Comparison of ENCODE assay signal across 8 mouse cellular contexts in genomic region chr2:180256296-180257000, GRCm38 (mm10). TPM values are rescaled to one million over a fixed set of nuclear protein-coding genes. Genes with fewer than 3 reads are reported as not detected.
DNase-seq lines count a peak whose midpoint lies in the region; ATAC-seq and TF ChIP-seq lines count a peak whose summit lies in the region.

No protein-coding gene starts in this region.

- H3K4me1 ChIP-seq in bone marrow macrophage, adult 2 months (ENCODE audit: control insufficient read depth, insufficient read depth, low read length) = peaks cover 5% of the 10 kb centered on the region
- H3K4me1 ChIP-seq in hindbrain, embryonic 12.5 days = peaks cover 17% of the 10 kb centered on the region
- peaks cover 13% of the 10 kb centered on the region for H3K4me1 ChIP-seq in midbrain, embryonic 11.5 days (ENCODE audit: control insufficient read depth, insufficient read depth, low read length)

- H3K27me3 ChIP-seq in hindbrain, embryonic 12.5 days = no peaks in the 10 kb centered on the region
- no peaks in the 10 kb centered on the region for H3K27me3 ChIP-seq in midbrain, embryonic 11.5 days (ENCODE audit: control insufficient read depth, insufficient read depth, low read length)

- TF ChIP-seq CTCF in left cerebral cortex, adult 2 months (IDR thresholded peaks at IDR 0.05) = no peak
- no peak for TF ChIP-seq CTCF in bone marrow macrophage, adult 2 months (IDR thresholded peaks at IDR 0.05; ENCODE audit: low read depth, low read length)

- peak overlapping the region; percentile 84 for H3K9ac ChIP-seq in hindbrain, embryonic 12.5 days
- H3K9ac ChIP-seq in midbrain, embryonic 11.5 days (ENCODE audit: low read length) = peak overlapping the region; percentile 85

- H3K36me3 ChIP-seq in hindbrain, embryonic 12.5 days = peaks cover 31% of the 10 kb centered on the region
- H3K36me3 ChIP-seq in midbrain, embryonic 11.5 days (ENCODE audit: control insufficient read depth, insufficient read depth, low read length) = no peaks in the 10 kb centered on the region

- no peak for DNase-seq in left cerebral cortex, adult 2 months (ENCODE audit: extremely low spot score in 1 of 2, low spot score in 2 of 2)
- DNase-seq in left cerebral cortex, postnatal 14 days (ENCODE audit: low spot score in 2 of 2) = no peak
- peak; percentile 97 for DNase-seq in midbrain, embryonic 11.5 days (ENCODE audit: low spot score, missing footprints)
- no peak for DNase-seq in Muller cell, postnatal 12 days (ENCODE audit: inconsistent ontology term)
- no peak for DNase-seq in cerebellum, adult 18-20 months
- no peak for DNase-seq in thymus, adult 18-20 months

- peak overlapping the region; percentile 86 for H3K27ac ChIP-seq in left cerebral cortex, adult 2 months
- peak overlapping the region; percentile 56 for H3K27ac ChIP-seq in bone marrow macrophage, adult 2 months (ENCODE audit: insufficient read depth, low read depth, low read length)
- H3K27ac ChIP-seq in hindbrain, embryonic 12.5 days = peak overlapping the region; percentile 92
- H3K27ac ChIP-seq in midbrain, embryonic 11.5 days (ENCODE audit: low read depth, low read length) = peak overlapping the region; percentile 91

- no peaks in the 10 kb centered on the region for H3K9me3 ChIP-seq in hindbrain, embryonic 12.5 days (replicated peaks)
- H3K9me3 ChIP-seq in midbrain, embryonic 11.5 days (ENCODE audit: control insufficient read depth, low read length) = no peaks in the 10 kb centered on the region

- no peak for TF ChIP-seq POLR2A in bone marrow macrophage, adult 2 months (IDR thresholded peaks at IDR 0.05; ENCODE audit: borderline replicate concordance, low read depth, low read length)

- H3K4me2 ChIP-seq in hindbrain, embryonic 12.5 days (replicated peaks) = peak overlapping the region; percentile 79
- peak overlapping the region; percentile 82 for H3K4me2 ChIP-seq in midbrain, embryonic 11.5 days

- peak; percentile 73 for ATAC-seq in hindbrain, embryonic 12.5 days (ENCODE audit: low FRiP score)
- peak; percentile 75 for ATAC-seq in midbrain, embryonic 11.5 days (ENCODE audit: low FRiP score)

- H3K4me3 ChIP-seq in left cerebral cortex, adult 2 months = peak overlapping the region; percentile 94
- H3K4me3 ChIP-seq in bone marrow macrophage, adult 2 months (ENCODE audit: insufficient read depth, low read length) = peak overlapping the region; percentile 61
- peak overlapping the region; percentile 87 for H3K4me3 ChIP-seq in hindbrain, embryonic 12.5 days
- peak overlapping the region; percentile 77 for H3K4me3 ChIP-seq in midbrain, embryonic 11.5 days (ENCODE audit: low read depth, low read length)

- WGBS in hindbrain, embryonic 12.5 days = 23% methylated on average over 26 of the region's 26 CpGs
- WGBS in midbrain, embryonic 11.5 days = 24% methylated on average over 26 of the region's 26 CpGs

- intact Hi-C loops in left cerebral cortex, adult 2 months (cut with DNase I) = no loop called here
- intact Hi-C loops in left cerebral cortex, postnatal 14 days (cut with DNase I) = loop anchor here (10.0 kb wide), 1 partner anchor 182 kb away; the partner anchor contains the start of gene Mtg2

RNA-seq across cellular contexts. Expression of gene Rps21, which starts 0.7 kb away (rescaled TPM):
- 100 to 1,000 TPM; 682 to 702 TPM for total RNA-seq in left cerebral cortex, adult 2 months (2021)
- 100 to 1,000 TPM; 565 to 568 TPM for total RNA-seq in left cerebral cortex, postnatal 14 days (2021)
- 1,564 and 1,592 TPM in 2 replicates for polyA plus RNA-seq in bone marrow macrophage, adult 2 months (2012; ENCODE audit: insufficient read depth, insufficient read length, missing spikeins)
- 393 and 423 TPM in 2 replicates for polyA plus RNA-seq in hindbrain, embryonic 12.5 days (2016; fragmentation: Nextera tagmentation; extraction: Ambion mirVana)
- 443 and 494 TPM in 2 replicates for polyA plus RNA-seq in midbrain, embryonic 11.5 days (2014; fragmentation: Nextera tagmentation; extraction: Ambion mirVana)

RNA-seq across cellular contexts. Expression of gene Cables2, which starts 16.8 kb away (rescaled TPM):
- 10 to 100 TPM; 26.0 to 29.0 TPM for total RNA-seq in left cerebral cortex, adult 2 months (2021)
- 10 to 100 TPM; 30.4 to 34.6 TPM for total RNA-seq in left cerebral cortex, postnatal 14 days (2021)
- 10.3 and 11.1 TPM in 2 replicates for polyA plus RNA-seq in bone marrow macrophage, adult 2 months (2012; ENCODE audit: insufficient read depth, insufficient read length, missing spikeins)
- polyA plus RNA-seq in hindbrain, embryonic 12.5 days (2016; fragmentation: Nextera tagmentation; extraction: Ambion mirVana) = 29.4 and 29.5 TPM in 2 replicates
- 13.3 and 14.4 TPM in 2 replicates for polyA plus RNA-seq in midbrain, embryonic 11.5 days (2014; fragmentation: Nextera tagmentation; extraction: Ambion mirVana)

RNA-seq across cellular contexts. Expression of gene Lama5, which starts 30.8 kb away (rescaled TPM):
- 10 to 100 TPM in 1 of 2 experiments, 1 to 10 TPM in 1; 9.5 to 11.2 TPM for total RNA-seq in left cerebral cortex, adult 2 months (2021)
- total RNA-seq in left cerebral cortex, postnatal 14 days (2021) = 1 to 10 TPM; 8.0 to 9.7 TPM
- 0.12 and 0.45 TPM in 2 replicates for polyA plus RNA-seq in bone marrow macrophage, adult 2 months (2012; ENCODE audit: insufficient read depth, insufficient read length, missing spikeins)
- 5.8 and 8.7 TPM in 2 replicates for polyA plus RNA-seq in hindbrain, embryonic 12.5 days (2016; fragmentation: Nextera tagmentation; extraction: Ambion mirVana)
- 3.8 and 3.9 TPM in 2 replicates for polyA plus RNA-seq in midbrain, embryonic 11.5 days (2014; fragmentation: Nextera tagmentation; extraction: Ambion mirVana)

RNA-seq across cellular contexts. Expression of gene Rbbp8nl, which starts 33.2 kb away (rescaled TPM):
- total RNA-seq in left cerebral cortex, adult 2 months (2021) = not detected
- total RNA-seq in left cerebral cortex, postnatal 14 days (2021) = not detected
- not detected in 2 replicates for polyA plus RNA-seq in bone marrow macrophage, adult 2 months (2012; ENCODE audit: insufficient read depth, insufficient read length, missing spikeins)
- polyA plus RNA-seq in hindbrain, embryonic 12.5 days (2016; fragmentation: Nextera tagmentation; extraction: Ambion mirVana) = 0.20 and 0.35 TPM in 2 replicates
- not detected in 2 replicates for polyA plus RNA-seq in midbrain, embryonic 11.5 days (2014; fragmentation: Nextera tagmentation; extraction: Ambion mirVana)
